Mouse (Mus musculus) ZHBTc4 (cell line): Measurements from ENCODE around the gene Bglap2.
"Not testable (repeated sequence)": the region's sequence is repeated elsewhere in the genome, so short reads cannot be mapped to it uniquely, and the experiment has no call there.

ENCODE experiments used
- DNase-seq: peaks from one replicate; pipeline ENCODE4 v3.0.0-alpha.2; 2011; ENCODE audit warnings: low read depth, low spot score

Bglap2 gene

GRCm38 (mm10) chr3:88378599-88378998, at the start of gene Bglap2:
TSS of gene Bglap2 (minus strand) at chr3:88378699.
- DNase-seq: not testable (repeated sequence)

DNA sequence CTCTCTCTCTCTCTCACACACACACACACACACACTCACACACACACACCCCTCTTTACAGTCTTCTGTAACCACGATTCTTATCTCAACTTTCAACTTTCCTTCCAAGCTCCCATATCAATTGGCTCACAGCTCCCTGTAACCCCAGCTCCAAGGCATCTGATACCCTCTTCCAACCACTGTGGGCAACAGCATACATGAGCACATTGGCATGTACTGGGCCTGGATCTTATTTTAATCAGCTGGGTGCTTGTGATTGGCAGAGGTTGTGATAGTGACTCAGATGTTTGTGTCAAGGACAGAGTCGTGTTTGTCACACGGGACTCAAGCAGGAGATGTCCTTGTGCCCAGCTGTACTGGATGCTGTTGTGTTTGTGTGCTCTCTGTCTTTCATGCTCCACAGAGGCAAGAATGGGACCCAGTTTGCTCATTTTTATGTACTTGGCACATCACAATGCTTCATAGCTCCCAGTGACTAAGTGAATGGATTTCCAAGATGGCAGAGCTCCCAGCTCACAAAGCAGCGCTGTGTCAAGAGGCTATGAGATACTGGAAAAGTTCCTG, 48.9 kb upstream of the Bglap2 start:
- DNase-seq: no peak

DNA sequence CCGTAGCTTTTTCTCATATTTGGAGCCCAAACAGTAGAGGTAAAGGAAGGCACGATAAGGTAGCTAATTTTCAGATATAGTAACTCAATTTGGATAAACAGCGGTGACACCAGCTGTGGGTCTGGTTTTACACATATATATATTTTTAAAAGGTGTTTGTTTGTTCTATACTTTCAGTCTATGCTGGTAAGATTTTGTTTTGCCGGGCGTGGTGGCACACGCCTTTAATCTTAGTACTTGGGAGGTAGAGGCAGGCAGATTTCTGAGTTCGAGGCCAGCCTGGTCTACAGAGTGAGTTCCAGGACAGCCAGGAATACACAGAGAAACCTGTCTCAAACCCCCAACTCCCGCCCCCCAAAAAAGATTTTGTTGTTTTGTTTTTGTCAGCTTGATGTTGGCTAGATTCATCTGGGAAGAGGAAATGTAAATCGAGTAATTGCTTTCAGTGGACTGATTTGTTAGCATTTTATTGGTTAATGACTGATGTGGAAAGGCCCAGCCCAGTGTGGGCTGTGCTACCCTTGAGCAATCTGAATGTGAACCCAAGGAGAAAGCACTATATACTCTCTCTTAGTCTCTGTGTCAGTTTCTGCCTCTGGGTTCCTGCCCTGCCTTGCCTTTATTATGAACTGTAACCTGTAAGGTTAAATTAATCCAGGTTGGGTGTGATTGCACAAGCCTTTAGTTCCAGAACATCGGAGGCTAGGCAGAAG, 47.4 kb upstream of the Bglap2 start:
- DNase-seq: no peak

DNA sequence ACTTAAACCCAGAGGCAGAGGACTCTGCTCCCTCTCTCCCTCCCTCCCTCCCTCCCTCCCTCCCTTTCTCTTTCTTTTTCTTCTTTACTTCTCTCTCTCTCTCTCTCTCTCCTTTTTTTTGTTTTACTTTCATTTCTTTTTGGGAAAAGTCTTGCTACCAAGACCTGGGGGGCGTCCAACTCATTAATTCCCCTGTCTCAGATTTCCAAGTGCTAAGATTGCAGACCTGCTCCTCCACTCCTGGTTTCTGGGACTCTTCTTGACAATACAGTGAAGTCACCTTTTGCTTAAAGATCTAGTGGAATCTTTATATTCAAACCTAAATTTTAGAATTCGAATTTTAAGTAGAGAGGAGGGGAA, 46.8 kb upstream of the Bglap2 start:
- DNase-seq: no peak

- DNase-seq: peak; percentile 99
Measured at GRCm38 (mm10) chr3:88424605-88425329, 46.3 kb upstream of the Bglap2 start, which contains the start of gene Slc25a44. TSS of gene Slc25a44 (minus strand) at chr3:88425139.

GRCm38 (mm10) chr3:88422020-88422720, 43.7 kb upstream of the Bglap2 start:
- DNase-seq: no peak

GRCm38 (mm10) chr3:88420771-88421170, 42.3 kb upstream of the Bglap2 start:
- no peak for DNase-seq

DNA sequence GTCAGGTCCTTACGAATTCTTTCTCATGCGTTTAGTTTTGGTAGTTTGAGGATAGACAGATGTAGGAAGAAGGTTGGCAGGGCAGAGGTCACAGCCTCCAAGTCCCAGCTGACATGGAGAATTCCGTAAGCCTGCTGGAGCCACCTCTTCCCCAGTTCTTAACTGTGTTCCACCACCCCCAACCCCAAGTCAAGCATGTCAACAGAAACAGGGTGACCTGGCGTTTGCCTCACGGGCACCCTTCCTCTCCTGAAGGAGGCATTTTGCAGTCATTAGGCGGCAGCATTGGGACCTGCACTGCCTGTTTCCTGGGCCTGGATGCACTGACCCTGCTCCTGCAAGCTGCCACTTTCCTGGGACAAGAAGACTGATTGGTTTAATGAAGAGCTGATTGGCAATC, 39.5 kb upstream of the Bglap2 start:
- no peak for DNase-seq

- DNase-seq: no peak
Measured at GRCm38 (mm10) chr3:88415668-88416067, 37.2 kb upstream of the Bglap2 start.

GRCm38 (mm10) chr3:88412636-88413035, 34.1 kb upstream of the Bglap2 start:
- no peak for DNase-seq

DNA sequence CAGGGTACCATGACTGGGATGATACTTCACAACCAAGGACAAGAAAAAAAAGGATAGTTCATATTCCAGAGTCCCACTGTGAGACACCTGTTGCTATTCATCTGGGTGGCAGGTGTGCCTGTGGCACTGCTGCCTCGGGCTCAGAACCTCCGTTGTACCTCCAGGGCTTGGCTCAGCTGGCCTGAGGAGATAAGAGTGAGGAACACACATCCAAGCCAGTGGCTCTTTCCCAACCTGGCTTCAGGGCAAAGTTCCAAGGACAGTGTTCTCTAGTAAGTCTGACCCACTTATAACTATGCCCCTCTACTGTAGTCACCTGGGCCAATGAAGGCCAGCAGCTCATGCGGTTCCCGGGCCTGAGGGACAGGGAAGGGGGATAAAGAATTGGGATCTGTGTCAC, 33.2 kb upstream of the Bglap2 start:
- DNase-seq: no peak

DNA sequence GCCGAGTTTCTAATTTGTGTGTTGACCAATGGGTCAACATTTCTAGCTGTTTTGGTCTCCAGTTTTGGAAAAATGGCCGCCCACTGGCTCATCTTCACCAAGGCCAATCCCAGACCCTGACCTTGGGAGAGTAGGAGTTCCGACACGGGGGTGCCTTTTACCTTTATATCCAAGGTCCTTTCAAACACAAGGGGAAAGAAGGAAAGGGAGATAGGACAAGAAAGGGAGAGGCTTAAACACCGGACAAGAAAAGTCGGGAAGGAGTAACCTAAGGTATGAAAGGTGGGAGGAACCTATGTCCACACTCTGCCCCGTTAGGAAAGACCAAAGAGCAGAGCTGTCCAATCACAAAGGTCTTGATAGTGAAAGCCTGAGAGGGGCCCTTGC, 32.1 kb upstream of the Bglap2 start:
- DNase-seq: peak; percentile 71

GRCm38 (mm10) chr3:88409741-88410644, 31.5 kb upstream of the Bglap2 start, which contains the start of gene Pmf1:
TSS of gene Pmf1 (minus strand) at chr3:88410331.
- DNase-seq: peak; percentile 96

GRCm38 (mm10) chr3:88408953-88409352, 30.5 kb upstream of the Bglap2 start:
- no peak for DNase-seq

DNA sequence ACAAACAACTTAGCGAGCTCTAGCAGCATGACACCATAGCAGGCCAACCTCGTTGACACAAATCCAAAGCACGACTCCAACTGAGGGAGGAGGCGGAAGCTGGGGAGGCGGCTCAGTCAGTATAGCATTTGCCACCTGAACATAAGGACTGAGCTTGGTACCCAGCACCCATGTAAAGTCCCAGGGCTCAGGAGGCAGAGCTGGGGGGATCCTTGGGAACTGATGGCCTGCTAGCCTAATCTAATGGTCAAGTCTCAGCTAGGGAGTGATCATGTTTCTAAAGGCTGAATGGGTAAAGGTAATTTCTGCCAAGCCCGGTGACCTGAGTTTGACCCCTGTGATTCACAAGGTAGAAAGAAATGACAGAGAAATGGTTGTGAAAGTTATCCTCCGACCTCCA, 29.0 kb upstream of the Bglap2 start:
- no peak for DNase-seq

- DNase-seq: peak; percentile 88
Measured at GRCm38 (mm10) chr3:88407090-88407489, 28.6 kb upstream of the Bglap2 start.

DNA sequence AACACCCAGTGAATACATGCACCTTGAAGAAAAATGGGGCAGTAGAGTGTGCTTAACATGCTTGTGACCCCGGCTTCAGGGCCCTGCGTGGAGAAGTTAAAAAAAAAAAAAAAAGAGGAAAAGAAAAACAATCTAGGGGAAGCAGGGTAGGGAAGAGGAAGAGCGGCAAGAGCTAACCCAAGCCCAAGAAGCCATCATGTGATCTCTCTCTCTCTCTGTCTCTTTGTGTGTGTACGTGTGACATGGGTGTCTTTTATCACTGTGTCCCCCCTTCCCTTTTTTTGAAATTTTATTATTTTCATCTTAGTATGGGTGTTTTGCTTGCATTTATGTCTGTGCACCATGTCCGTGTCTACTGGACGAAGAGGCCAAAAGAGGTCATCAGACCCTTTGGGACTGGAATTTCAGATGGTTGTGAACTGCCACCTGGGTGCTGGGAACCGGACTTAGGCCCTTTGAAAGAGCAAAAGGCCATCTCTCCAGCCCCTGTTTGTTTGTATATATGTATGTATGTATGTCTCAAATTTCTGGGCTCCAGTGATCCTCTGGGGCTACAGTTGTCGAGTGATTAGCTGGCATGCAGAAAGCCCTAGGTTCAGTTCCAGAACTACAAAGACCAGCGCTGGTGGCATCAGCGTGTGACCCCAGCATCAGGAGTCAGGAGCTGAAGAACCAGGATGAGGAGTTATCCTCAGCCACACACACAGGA, 25.2 kb upstream of the Bglap2 start:
- no peak for DNase-seq

GRCm38 (mm10) chr3:88398666-88399065, 20.2 kb upstream of the Bglap2 start:
- DNase-seq: no peak

GRCm38 (mm10) chr3:88395742-88396141, 17.2 kb upstream of the Bglap2 start:
- DNase-seq: no peak

GRCm38 (mm10) chr3:88395288-88395687, 16.8 kb upstream of the Bglap2 start:
- no peak for DNase-seq
